Mouse (Mus musculus) layer of hippocampus, postnatal 36 days (tissue): ENCODE results near the gene Zdhhc3. TPM values are rescaled to one million over a fixed set of nuclear protein-coding genes. Genes with fewer than 3 reads are reported as not detected.

Experiments
- DNase-seq, 2 experiments: peaks; one replicate each; pipeline ENCODE4 v3.0.0; 2022
- total RNA-seq, 2 experiments: library from RNA; stranded (reverse); gene quantifications; 2 replicates each; pipeline ENCODE4 v1.2.3; 2021

The Zdhhc3 gene
- total RNA-seq = 10 to 100 TPM; 62.1 to 63.0 TPM

- DNase-seq = peak; percentile 86 to 88
Measured at GRCm38 (mm10) chr9:123112805-123113521, at the start of gene Zdhhc3, which contains the start of gene Exosc7. Gene Zdhhc3, minus strand, starts transcription at chr9:123113205. Gene Exosc7, plus strand, starts transcription at chr9:123113215.

- DNase-seq = no peak
Measured at GRCm38 (mm10) chr9:123161792-123162191, 48.8 kb upstream of the Zdhhc3 start.

DNA sequence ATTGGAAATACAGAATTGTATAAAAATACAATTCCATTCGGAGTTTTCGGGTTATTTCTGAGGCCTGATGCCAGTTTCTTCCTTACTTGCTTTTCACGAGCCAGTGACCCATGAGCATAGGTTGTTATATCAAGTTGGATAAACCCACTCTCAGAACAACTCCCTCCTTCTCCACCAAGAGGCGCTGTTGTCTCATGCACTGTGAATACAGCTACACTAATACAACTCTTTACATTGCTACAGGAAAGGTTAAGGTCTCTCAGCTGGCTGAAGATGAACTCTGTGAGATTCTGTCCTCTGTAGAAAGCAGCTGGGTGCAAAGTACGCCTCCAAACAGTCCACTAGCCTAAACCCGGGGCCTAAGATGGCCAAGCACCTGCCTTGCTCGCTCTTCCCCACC lies 46.3 kb upstream of the Zdhhc3 start:
- peak; percentile 37 to 51 for DNase-seq

DNA sequence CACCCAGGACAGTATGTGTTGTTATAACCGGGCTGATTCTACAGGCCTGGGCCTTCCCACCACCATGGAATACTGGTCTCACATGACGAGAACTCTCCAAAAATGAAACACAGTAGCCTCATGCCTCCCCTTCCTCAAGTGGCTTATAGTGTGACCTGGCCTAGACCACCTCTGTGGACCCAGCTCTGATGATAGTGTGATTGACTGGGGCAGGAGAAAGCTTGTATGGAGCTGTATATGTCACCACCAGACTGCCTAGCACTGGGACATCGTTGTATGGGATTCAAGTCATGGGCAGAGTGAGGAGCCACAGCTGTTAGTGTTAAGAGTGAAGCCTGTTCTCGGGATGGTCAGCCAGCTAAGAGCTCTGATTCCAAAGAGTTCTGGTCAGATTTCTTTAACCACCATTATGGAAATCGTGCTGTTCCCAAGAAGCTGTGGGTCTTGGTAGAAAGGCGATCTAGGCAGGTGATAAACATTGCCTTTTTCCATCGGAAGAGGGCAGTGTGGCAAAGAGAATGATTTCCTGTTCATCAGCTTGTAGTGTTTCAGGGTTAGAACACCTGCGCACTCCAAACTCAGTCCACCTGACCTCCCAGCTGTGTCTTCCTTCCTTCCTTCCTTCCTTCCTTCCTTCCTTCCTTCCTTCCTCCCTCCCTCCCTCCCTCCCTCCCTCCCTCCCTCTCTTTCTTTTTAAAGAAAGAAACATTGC lies 45.3 kb upstream of the Zdhhc3 start:
- DNase-seq = no peak

GRCm38 (mm10) chr9:123157699-123158098 lies 44.7 kb upstream of the Zdhhc3 start:
- DNase-seq = no peak

DNA sequence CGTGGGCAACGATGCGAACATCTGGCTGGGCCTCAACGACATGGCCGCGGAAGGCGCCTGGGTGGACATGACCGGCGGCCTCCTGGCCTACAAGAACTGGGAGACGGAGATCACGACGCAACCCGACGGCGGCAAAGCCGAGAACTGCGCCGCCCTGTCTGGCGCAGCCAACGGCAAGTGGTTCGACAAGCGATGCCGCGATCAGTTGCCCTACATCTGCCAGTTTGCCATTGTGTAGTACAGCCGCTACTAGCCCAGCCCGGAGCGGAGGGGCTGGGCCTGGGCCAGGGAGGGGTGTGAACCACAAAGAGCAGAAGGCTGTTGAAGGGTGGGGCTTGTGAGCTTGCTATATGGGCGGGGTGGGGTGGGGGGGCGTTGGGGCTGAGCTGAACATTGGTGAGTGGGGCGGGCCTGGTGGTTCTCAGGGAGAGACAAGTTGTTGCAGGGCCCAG lies 43.9 kb upstream of the Zdhhc3 start:
- DNase-seq = peak; percentile 17 to 35

DNA sequence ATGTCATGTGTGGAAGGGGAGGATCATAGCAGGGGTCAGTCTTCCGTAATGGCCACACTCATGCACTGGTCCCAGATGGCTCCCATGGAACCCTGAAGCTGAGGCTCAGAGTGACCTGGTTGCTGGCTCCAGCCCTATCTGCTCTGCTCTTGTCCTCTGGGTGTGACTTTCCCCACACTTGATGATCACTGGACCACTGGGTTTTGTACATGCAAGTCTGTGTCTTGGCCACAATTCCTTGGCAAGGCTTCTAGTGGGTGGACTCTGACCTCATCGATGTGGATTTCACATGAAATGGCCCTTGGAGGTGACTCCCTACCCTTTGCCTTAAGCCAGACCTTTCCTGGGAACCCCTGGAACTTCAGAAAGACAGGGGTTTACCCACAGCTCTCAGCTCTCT lies 40.1 kb upstream of the Zdhhc3 start:
- no peak for DNase-seq

- DNase-seq = no peak
Measured at GRCm38 (mm10) chr9:123152026-123152425, 39.0 kb upstream of the Zdhhc3 start.

- no peak for DNase-seq
Measured at GRCm38 (mm10) chr9:123151561-123151960, 38.6 kb upstream of the Zdhhc3 start.

- DNase-seq = peak in 1 of 2 experiments; percentile 23
Measured at GRCm38 (mm10) chr9:123150241-123151020, 37.4 kb upstream of the Zdhhc3 start, which contains the start of gene Clec3b. Gene Clec3b, plus strand, starts transcription at chr9:123150946.

DNA sequence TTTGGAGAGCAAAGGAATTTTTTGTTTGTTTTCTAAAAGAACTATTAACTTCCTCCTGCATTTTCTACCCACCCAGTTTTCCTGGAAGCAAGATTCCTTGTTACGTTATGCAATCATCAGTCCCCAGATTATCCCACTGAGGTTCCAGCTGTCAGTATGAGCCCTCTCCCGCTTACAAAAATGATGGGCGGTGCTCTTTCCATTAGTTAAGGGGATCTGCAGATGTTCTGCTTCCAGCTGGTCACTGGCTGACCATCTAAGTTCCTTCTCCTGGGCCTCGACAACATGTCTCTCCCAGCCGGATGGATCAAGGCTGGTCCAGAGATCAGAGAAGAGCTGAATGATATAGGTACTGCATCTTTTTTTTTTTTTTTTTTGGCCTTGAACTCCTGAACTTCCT lies 35.4 kb upstream of the Zdhhc3 start:
- DNase-seq = no peak

DNA sequence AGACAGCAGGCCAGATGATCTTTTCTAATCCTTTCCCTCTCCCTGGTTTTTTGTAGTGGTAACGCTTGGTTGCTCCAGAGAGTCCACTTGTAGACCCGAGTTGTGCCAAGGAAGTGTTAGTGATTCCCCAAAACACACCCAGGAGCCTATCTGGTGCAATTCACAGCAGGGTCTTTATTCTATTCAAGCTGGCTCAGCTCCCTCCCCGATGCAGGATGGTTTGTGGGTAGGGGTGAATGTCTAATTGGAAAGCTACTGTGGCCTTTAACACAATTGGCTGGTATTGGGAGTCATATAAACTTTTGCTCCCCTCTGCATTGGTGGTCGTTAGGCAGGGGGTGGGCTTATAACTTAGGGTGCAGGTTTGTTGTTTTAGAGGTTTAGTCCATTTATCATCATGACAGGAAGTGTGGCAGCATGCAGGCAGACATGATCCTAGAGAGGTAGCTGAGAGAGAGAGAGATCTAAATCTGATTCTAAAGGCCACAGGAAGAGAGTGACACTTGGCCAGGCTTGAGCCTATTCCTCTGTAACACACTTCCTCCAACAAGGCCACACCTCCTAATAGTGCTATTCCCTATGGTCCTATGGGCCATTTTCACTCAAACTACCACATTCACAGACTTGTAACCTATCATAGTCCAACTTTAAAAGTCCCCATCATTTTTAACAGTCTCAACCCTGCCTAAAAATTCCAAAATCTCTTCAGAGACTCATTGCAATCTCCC lies 27.0 kb upstream of the Zdhhc3 start:
- DNase-seq = no peak

DNA sequence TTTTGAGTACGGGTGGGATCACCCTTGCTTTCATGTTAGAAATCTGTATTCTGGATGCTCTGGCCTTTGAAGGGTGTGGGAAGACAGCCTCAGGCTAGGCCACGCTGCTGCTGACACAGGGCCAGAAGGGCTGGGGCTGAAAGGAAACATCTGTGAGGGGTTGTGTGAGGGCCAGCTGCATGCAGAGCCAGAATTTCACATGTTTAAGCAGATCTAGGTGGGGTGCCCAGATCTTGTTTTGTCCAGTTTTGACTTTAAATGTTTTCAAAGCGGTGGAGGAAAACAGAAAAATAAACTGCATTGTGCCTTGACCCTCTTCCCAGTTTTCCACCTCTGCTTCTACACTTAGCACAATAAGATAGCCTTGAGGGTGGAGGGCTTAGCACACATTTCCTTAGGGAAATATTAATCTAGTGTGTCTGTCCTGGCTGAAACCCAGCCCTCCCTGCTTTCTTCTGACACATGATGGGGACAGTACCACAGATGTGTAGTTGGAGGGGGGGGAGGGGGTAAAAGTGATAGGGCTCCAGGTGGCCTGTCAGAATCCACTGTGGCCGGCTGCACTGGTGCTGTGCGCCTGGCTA lies 26.0 kb upstream of the Zdhhc3 start:
- DNase-seq = no peak

DNA sequence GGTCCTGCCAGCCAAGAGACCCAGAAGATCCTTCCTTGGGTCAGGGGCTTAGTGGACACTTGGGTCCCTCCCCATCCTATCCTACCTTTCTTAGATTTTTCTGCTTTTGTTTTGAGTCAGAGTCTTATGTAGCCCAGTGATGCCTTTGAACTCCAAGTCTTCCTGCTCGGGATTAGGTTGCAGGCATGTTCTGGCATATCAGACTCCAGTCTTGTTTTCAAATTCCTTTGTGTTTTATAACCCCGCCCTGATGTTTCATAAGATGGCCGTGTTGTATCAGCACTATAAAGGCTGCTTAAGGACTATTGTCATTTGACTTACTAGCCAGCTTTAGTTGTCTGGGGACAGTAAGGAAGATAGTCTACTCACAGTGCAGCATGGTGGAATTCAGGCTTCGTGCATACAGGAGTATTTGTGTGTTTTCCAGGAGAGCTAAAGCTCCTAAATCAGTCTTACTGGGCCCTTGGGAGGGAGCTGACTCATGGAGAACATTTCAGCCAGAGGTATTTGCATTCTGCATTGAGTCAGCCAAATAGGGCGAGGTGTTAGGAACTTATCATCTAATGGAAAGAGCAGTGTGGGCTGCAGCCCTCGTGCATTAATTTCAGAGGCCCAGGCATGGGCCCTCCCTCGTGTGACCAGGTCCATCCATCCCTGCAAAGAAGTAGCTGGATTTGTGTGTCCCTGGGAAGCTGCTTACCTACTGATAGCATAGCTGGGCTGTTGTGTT lies 24.1 kb upstream of the Zdhhc3 start:
- DNase-seq = no peak

DNA sequence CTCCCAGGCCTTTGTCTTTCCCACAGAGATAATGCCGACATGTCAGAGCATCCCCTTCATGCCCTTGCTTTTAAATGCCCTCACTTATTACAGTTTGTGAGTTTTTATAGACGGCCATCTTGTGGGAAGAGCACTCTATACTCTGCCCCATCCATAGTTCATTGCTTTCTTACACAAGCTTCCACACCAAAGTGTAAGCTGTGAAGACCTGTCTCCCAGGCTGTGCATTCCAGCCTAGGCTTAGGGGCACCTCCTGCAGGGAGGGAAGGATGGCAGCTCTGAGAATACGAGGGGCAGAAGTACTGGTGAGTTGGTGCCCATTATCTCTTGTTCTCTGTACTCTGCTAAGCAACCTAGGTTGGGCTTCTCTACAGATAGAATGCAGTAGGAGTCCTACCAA lies 20.0 kb upstream of the Zdhhc3 start:
- no peak for DNase-seq

GRCm38 (mm10) chr9:123127663-123128062 lies 14.7 kb upstream of the Zdhhc3 start:
- DNase-seq = no peak

- DNase-seq = no peak
Measured at GRCm38 (mm10) chr9:123124413-123124981, 11.5 kb upstream of the Zdhhc3 start.

GRCm38 (mm10) chr9:123123571-123124412 lies 10.8 kb upstream of the Zdhhc3 start:
- no peak for DNase-seq

DNA sequence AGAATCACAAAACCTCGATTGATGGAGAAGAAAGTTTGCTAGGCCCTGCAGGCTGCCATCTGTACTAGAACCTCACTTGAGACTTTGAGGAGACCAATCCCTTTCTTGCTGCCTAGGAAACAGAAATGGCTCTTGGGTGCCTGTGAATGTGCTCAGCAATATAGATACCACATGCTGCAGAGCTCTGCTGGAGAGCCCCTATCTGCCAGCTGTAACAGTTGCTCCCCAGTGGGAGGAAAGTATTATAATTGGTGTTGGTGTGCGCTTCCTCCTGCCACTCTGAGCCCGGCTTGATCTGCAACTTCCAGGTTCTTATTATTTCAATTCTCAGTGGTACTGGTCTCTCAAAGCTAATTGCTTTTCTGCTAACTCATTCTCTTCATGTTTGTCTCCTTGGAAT lies 10.0 kb upstream of the Zdhhc3 start:
- no peak for DNase-seq

DNA sequence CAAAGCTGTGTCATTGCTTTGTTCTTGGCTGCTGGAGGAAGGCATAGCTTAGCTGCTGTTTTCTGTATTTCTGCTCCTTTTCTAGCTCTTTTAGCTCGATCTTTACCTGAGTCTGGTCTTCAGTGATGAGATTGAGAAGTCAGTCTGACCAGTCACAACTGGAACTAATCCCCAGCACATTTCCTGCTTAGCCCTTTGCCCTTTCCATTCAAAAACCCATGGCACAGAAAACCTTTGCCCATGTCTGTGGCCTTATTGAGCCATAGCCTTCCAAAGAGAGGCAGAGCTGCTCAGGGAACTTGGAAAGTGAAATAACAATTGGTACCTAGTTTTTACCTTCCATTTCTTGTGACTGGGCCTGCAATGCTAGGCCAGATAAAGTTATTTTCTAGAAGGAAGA lies 2.6 kb upstream of the Zdhhc3 start:
- no peak for DNase-seq
